In the genomic region with DNA sequence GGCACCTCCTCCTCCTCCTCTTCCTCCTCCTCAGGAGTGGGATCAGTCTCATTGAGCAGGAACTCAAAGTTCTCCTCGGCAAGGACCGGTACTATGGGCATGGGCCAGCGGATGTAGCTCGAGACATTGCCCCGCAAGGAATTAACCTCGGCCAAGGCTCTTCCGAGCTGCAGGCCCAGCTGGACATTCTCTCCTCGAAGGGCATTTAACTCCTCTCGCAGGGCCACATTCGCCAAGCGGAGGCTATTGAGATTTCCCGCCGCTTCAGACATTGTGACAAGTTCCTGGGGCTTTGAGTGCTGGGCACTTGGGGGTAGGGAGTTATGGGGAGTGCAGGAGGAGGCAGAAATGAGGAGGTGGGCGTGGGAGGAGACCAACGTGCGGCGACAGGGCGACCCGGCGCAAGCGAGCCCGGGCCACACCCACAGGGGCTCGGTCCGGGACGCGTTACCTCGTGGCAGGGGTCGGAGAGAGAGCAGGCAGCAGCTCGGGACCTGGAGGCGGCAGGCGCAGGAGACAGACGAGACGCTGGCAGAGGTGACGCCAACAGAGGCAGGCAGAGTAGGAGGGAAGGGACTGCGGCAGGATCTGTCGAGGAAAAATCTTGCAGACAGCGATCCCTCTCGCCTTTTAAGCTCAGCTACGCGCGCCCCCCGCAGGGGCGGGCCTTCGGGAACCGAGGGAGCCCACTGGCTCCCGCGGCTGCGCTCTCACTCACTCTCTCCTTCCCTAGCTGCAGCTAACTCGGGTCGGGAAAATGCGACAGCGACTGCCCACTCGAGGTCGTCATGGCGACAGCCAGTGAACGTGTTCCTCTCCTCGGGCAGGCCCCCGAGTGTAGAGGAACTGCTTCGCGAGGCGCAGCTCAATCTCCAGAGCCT, we compare ENCODE assay signal across 8 mouse cellular contexts. TPM values are rescaled to one million over a fixed set of nuclear protein-coding genes. Genes with fewer than 3 reads are reported as not detected.
DNase-seq lines count a peak whose midpoint lies in the region; ATAC-seq and TF ChIP-seq lines count a peak whose summit lies in the region.

Gene Rtl5 (minus strand): TSS at position 714 of the 881 bp plus-strand sequence.

- ATAC-seq in CD4-positive, CD25-positive, alpha-beta regulatory T cell, adult 4 months = peak; percentile 85
- peak; percentile 94 for ATAC-seq in forebrain, embryonic 11.5 days (replicated peaks; ENCODE audit: low FRiP score)
- ATAC-seq in heart, embryonic 15.5 days (replicated peaks; ENCODE audit: insufficient number of reproducible peaks, insufficient read depth, low FRiP score, low read depth) = peak; percentile 83
- peak; percentile 23; the same call in 1 of the 2 replicates for ATAC-seq in liver, embryonic 14.5 days (ENCODE audit: insufficient read depth)
- ATAC-seq in neural tube, embryonic 11.5 days (ENCODE audit: insufficient read depth, low FRiP score, low TSS enrichment) = peak; percentile 88

- H3K4me1 ChIP-seq in forebrain, embryonic 11.5 days (replicated peaks; ENCODE audit: control insufficient read depth, insufficient read depth, low read length) = no peaks in the 10 kb centered on the region
- peaks cover 13% of the 10 kb centered on the region for H3K4me1 ChIP-seq in heart, embryonic 15.5 days (replicated peaks)
- H3K4me1 ChIP-seq in liver, embryonic 14.5 days (replicated peaks; ENCODE audit: control insufficient read depth in 2 of 2, insufficient read depth in 2 of 2, low read length in 1 of 2) = no peaks in the 10 kb centered on the region
- H3K4me1 ChIP-seq in neural tube, embryonic 11.5 days (ENCODE audit: control insufficient read depth, insufficient read depth, low read length) = no peaks in the 10 kb centered on the region

- TF ChIP-seq EP300 in liver, embryonic 14.5 days (IDR thresholded peaks at IDR 0.05; ENCODE audit: low read depth) = no peak

- peak within 1 kb of the TSS; percentile 48 for H3K4me3 ChIP-seq in forebrain, embryonic 11.5 days (ENCODE audit: low read depth, low read length)
- peak within 1 kb of the TSS; percentile 58 for H3K4me3 ChIP-seq in heart, embryonic 15.5 days
- H3K4me3 ChIP-seq in liver, embryonic 14.5 days (ENCODE audit: insufficient read depth in 1 of 2, low read depth in 2 of 2, low read length in 2 of 2) = peak within 1 kb of the TSS; percentile 22 to 35
- H3K4me3 ChIP-seq in neural tube, embryonic 11.5 days (ENCODE audit: low read depth, low read length) = peak within 1 kb of the TSS; percentile 51

- H3K36me3 ChIP-seq in forebrain, embryonic 11.5 days (ENCODE audit: control insufficient read depth, insufficient read depth, low read length) = no peaks in the 10 kb centered on the region
- H3K36me3 ChIP-seq in heart, embryonic 15.5 days = no peaks in the 10 kb centered on the region
- no peaks in the 10 kb centered on the region for H3K36me3 ChIP-seq in liver, embryonic 14.5 days (replicated peaks; ENCODE audit: control insufficient read depth, insufficient read depth, low read depth)
- no peaks in the 10 kb centered on the region for H3K36me3 ChIP-seq in neural tube, embryonic 11.5 days (ENCODE audit: control insufficient read depth, insufficient read depth, low read length)

- H3K9ac ChIP-seq in forebrain, embryonic 11.5 days (ENCODE audit: low read length) = peak within 1 kb of the TSS; percentile 61
- H3K9ac ChIP-seq in heart, embryonic 15.5 days = peak within 1 kb of the TSS; percentile 55
- no peak within 1 kb of the TSS for H3K9ac ChIP-seq in liver, embryonic 14.5 days (replicated peaks)
- peak within 1 kb of the TSS; percentile 55 for H3K9ac ChIP-seq in neural tube, embryonic 11.5 days (ENCODE audit: low read length)

- peak within 1 kb of the TSS; percentile 58 for H3K27ac ChIP-seq in forebrain, embryonic 11.5 days (ENCODE audit: low read depth, low read length)
- H3K27ac ChIP-seq in heart, embryonic 15.5 days = peak within 1 kb of the TSS; percentile 78
- H3K27ac ChIP-seq in liver, embryonic 14.5 days = no peak within 1 kb of the TSS
- H3K27ac ChIP-seq in neural tube, embryonic 11.5 days (ENCODE audit: low read depth, low read length) = peak within 1 kb of the TSS; percentile 53; the same call in 1 of the 2 replicates

- TF ChIP-seq CTCF in liver, embryonic 14.5 days (IDR thresholded peaks at IDR 0.05; ENCODE audit: low read depth) = no peak

- H3K4me2 ChIP-seq in forebrain, embryonic 11.5 days (ENCODE audit: low read depth, low read length, severe bottlenecking) = peak within 1 kb of the TSS; percentile 67
- peak within 1 kb of the TSS; percentile 81 for H3K4me2 ChIP-seq in heart, embryonic 15.5 days
- H3K4me2 ChIP-seq in liver, embryonic 14.5 days (ENCODE audit: low read depth) = peak within 1 kb of the TSS; percentile 50
- peak within 1 kb of the TSS; percentile 67 for H3K4me2 ChIP-seq in neural tube, embryonic 11.5 days (ENCODE audit: low read depth)

- WGBS in forebrain, embryonic 11.5 days = 22% methylated on average over 59 of the region's 61 CpGs
- 12% methylated on average over 61 of the region's 61 CpGs for WGBS in heart, embryonic 15.5 days
- WGBS in liver, embryonic 14.5 days (ENCODE audit: insufficient replicate concordance) = 16% methylated on average over 61 of the region's 61 CpGs
- WGBS in neural tube, embryonic 11.5 days = 9% methylated on average over 49 of the region's 61 CpGs

- H3K27me3 ChIP-seq in forebrain, embryonic 11.5 days (ENCODE audit: control insufficient read depth, insufficient read depth, low read length) = no peaks in the 10 kb centered on the region; the same call in 1 of the 2 replicates
- H3K27me3 ChIP-seq in heart, embryonic 15.5 days = no peaks in the 10 kb centered on the region
- peaks cover 19% of the 10 kb centered on the region for H3K27me3 ChIP-seq in liver, embryonic 14.5 days (ENCODE audit: control insufficient read depth, insufficient read depth, low read length)
- H3K27me3 ChIP-seq in neural tube, embryonic 11.5 days (ENCODE audit: control insufficient read depth, insufficient read depth, low read length) = 0 out of 2 replicates have a peak, but pooled peaks cover 2% of the 10 kb centered on the region

- DNase-seq in brain, adult 2 months (ENCODE audit: low read depth, low spot score) = peak; percentile 94
- DNase-seq in forebrain, embryonic 11.5 days (ENCODE audit: low spot score) = peak; percentile 86
- DNase-seq in kidney, postnatal 14 days = peak; percentile 86
- DNase-seq in liver, embryonic 14.5 days (ENCODE audit: low read depth in 3 of 3, low spot score in 3 of 3) = no peak
- peak; percentile 84 for DNase-seq in neural tube, embryonic 11.5 days (ENCODE audit: low spot score)
- peak; percentile 59 for DNase-seq in testis, postnatal 10 days (ENCODE audit: low spot score)

- no peaks in the 10 kb centered on the region for H3K9me3 ChIP-seq in forebrain, embryonic 11.5 days (ENCODE audit: control insufficient read depth, low read length)
- no peaks in the 10 kb centered on the region for H3K9me3 ChIP-seq in heart, embryonic 15.5 days (replicated peaks)
- H3K9me3 ChIP-seq in liver, embryonic 14.5 days (ENCODE audit: control insufficient read depth, low read length) = no peaks in the 10 kb centered on the region
- H3K9me3 ChIP-seq in neural tube, embryonic 11.5 days (ENCODE audit: control insufficient read depth, low read length) = no peaks in the 10 kb centered on the region

RNA-seq across cellular contexts. Expression of gene Rtl5, which starts in this region (rescaled TPM):
- 1 to 10 TPM in 1 of 2 experiments, under 1 TPM in 1; 0.50 to 2.3 TPM for polyA plus RNA-seq in CD4-positive, CD25-positive, alpha-beta regulatory T cell, adult 4 months (2017; shearing (Covaris generic))
- polyA plus RNA-seq in forebrain, embryonic 11.5 days (2014; fragmentation: Nextera tagmentation; extraction: Ambion mirVana) = 4.6 and 5.9 TPM in 2 replicates
- 1.2 and 1.3 TPM in 2 replicates for polyA plus RNA-seq in heart, embryonic 15.5 days (2015; fragmentation: Nextera tagmentation; extraction: Ambion mirVana)
- 1.1 and 1.3 TPM in 2 replicates for polyA plus RNA-seq in liver, embryonic 14.5 days (2012; rRNA removed)
- 0.04 and 0.15 TPM in 2 replicates for polyA plus RNA-seq in liver, embryonic 14.5 days (2014; fragmentation: Nextera tagmentation; extraction: Ambion mirVana)
- polyA plus RNA-seq in neural tube, embryonic 11.5 days (2014; fragmentation: Nextera tagmentation; extraction: Ambion mirVana) = 2.5 and 3.4 TPM in 2 replicates

Comparison
In these comparisons a context has a peak if more than half of its experiments do, and no peak if none do; other contexts are left out.
1. ATAC-seq: peak in every context shown above with its lines; median percentile 94 in forebrain, embryonic 11.5 days; 88 in neural tube, embryonic 11.5 days; 85 in CD4-positive, CD25-positive, alpha-beta regulatory T cell, adult 4 months; 83 in heart, embryonic 15.5 days; 23 in liver, embryonic 14.5 days.
2. DNase-seq: peak in brain, adult 2 months (single experiment), forebrain, embryonic 11.5 days (single experiment), kidney, postnatal 14 days (single experiment), neural tube, embryonic 11.5 days (single experiment) and testis, postnatal 10 days (single experiment); none in liver, embryonic 14.5 days (0 of 3).
3. Peak in every context shown above with its lines, with median percentiles within 50 percentile points of each other: H3K4me2 ChIP-seq and H3K4me3 ChIP-seq.